Mouse (Mus musculus) layer of hippocampus, postnatal 10 days (tissue): Measurements from ENCODE around the gene Poldip2. TPM values are rescaled to one million over a fixed set of nuclear protein-coding genes. Genes with fewer than 3 reads are reported as not detected.

Source experiments
- total RNA-seq, 2 experiments: library from RNA; stranded (reverse); gene quantifications; 2 replicates each; pipeline ENCODE4 v1.2.3; 2021

The Poldip2 gene
- total RNA-seq, 2 experiments from 2014 or later: 116 to 126 TPM

Other genes starting within 250 kb of the Poldip2 start
- gene BC030499, start 221.4 kb upstream of the Poldip2 start, total RNA-seq: 1 to 10 TPM in 1 of 2 experiments, under 1 TPM in 1; 0.47 to 1.8 TPM
- gene Spag5, start 210.7 kb upstream of the Poldip2 start, total RNA-seq: 1 to 10 TPM; 6.5 to 7.1 TPM
- 100 to 1,000 TPM; 396 to 461 TPM for gene Aldoc, start 189.2 kb upstream of the Poldip2 start, total RNA-seq
- gene Pigs, start 183.8 kb upstream of the Poldip2 start, total RNA-seq: 10 to 100 TPM; 75.0 to 75.9 TPM
- gene Unc119, start 168.7 kb upstream of the Poldip2 start, total RNA-seq: 10 to 100 TPM; 37.6 to 39.0 TPM
- not detected for gene Foxn1, start 125.6 kb upstream of the Poldip2 start, total RNA-seq
- not detected for gene Slc13a2, start 90.0 kb upstream of the Poldip2 start, total RNA-seq
- gene Slc46a1, start 46.5 kb upstream of the Poldip2 start, total RNA-seq: 10 to 100 TPM; 10.7 to 13.0 TPM
- gene Sarm1, start 14.4 kb upstream of the Poldip2 start, total RNA-seq: 10 to 100 TPM; 55.9 to 59.0 TPM
- 10 to 100 TPM; 65.7 to 66.3 TPM for gene Vtn, start 13.1 kb upstream of the Poldip2 start, total RNA-seq
- 1 to 10 TPM; 2.4 to 3.1 TPM for gene Sebox, start 8.7 kb upstream of the Poldip2 start, total RNA-seq
- 10 to 100 TPM; 34.2 to 40.6 TPM for gene Tmem199, start within 50 bp of the Poldip2 start, total RNA-seq
- 10 to 100 TPM; 46.3 to 47.5 TPM for gene Tnfaip1, start 24.1 kb downstream of the Poldip2 start, total RNA-seq
- gene Ift20, start 24.2 kb downstream of the Poldip2 start, total RNA-seq: 10 to 100 TPM; 74.0 to 76.6 TPM
- 10 to 100 TPM; 21.7 to 22.8 TPM for gene Tmem97, start 38.6 kb downstream of the Poldip2 start, total RNA-seq
- gene Nlk, start 185.2 kb downstream of the Poldip2 start, total RNA-seq: 10 to 100 TPM; 36.9 to 41.9 TPM
- gene Ccnq, start 239.5 kb downstream of the Poldip2 start, total RNA-seq: 10 to 100 TPM; 16.2 to 19.4 TPM